Mouse (Mus musculus) adrenal gland, postnatal 36 days (tissue): Measurements from ENCODE around the gene Draxin. TPM values are rescaled to one million over a fixed set of nuclear protein-coding genes. Genes with fewer than 3 reads are reported as not detected.

Source experiments
- DNase-seq, 2 experiments: peaks; one replicate each; pipeline ENCODE4 v3.0.0; 2021; ENCODE audit warnings: mixed read lengths in 1 of 2
- total RNA-seq, 2 experiments: library from RNA; stranded (reverse); gene quantifications; 2 replicates each; pipeline ENCODE4 v1.2.3; 2021

Gene Draxin
- total RNA-seq, 2 experiments from 2014 or later = 0.10 to 0.20 TPM

- peak; percentile 87 for DNase-seq
These were observed 15.6 kb downstream of the Draxin start for GRCm38 (mm10) chr4:148114758-148115391.

- no peak for DNase-seq
These were observed 18.0 kb downstream of the Draxin start for GRCm38 (mm10) chr4:148112519-148112918.

GRCm38 (mm10) chr4:148109215-148109614, 21.3 kb downstream of the Draxin start:
- DNase-seq = no peak

- no peak for DNase-seq
These were observed 21.9 kb downstream of the Draxin start for GRCm38 (mm10) chr4:148108565-148109100.

- peak; percentile 34 to 51 for DNase-seq
These were observed 22.7 kb downstream of the Draxin start for GRCm38 (mm10) chr4:148107621-148108291.

GRCm38 (mm10) chr4:148104146-148104545, 26.4 kb downstream of the Draxin start:
- no peak for DNase-seq

GRCm38 (mm10) chr4:148101801-148102527, 28.5 kb downstream of the Draxin start:
- peak; percentile 62 to 72 for DNase-seq

- no peak for DNase-seq
These were observed 31.8 kb downstream of the Draxin start for GRCm38 (mm10) chr4:148098666-148099065.

GRCm38 (mm10) chr4:148097936-148098335, 32.6 kb downstream of the Draxin start:
- DNase-seq = no peak

GRCm38 (mm10) chr4:148095081-148095480, 35.4 kb downstream of the Draxin start:
- no peak for DNase-seq

- no peak for DNase-seq
These were observed 36.3 kb downstream of the Draxin start for GRCm38 (mm10) chr4:148094161-148094560.

GRCm38 (mm10) chr4:148092551-148093271, 37.8 kb downstream of the Draxin start:
- peak; percentile 69 to 75 for DNase-seq

- no peak for DNase-seq
These were observed 39.3 kb downstream of the Draxin start for GRCm38 (mm10) chr4:148091181-148091580.

GRCm38 (mm10) chr4:148089166-148089565, 41.3 kb downstream of the Draxin start:
- DNase-seq = no peak

GRCm38 (mm10) chr4:148087907-148088527, 42.5 kb downstream of the Draxin start, which contains the start of gene Agtrap:
TSS of gene Agtrap (minus strand) at chr4:148088031.
- DNase-seq = peak; percentile 98

GRCm38 (mm10) chr4:148087091-148087906, 43.2 kb downstream of the Draxin start:
- DNase-seq = peak; percentile 58 to 66

- DNase-seq = peak; percentile 58 to 71
These were observed 44.6 kb downstream of the Draxin start for GRCm38 (mm10) chr4:148085907-148086305.

- DNase-seq = peak; percentile 62
These were observed 45.2 kb downstream of the Draxin start for GRCm38 (mm10) chr4:148085131-148085906.

- DNase-seq = peak; percentile 56 to 63
These were observed 46.2 kb downstream of the Draxin start for GRCm38 (mm10) chr4:148084261-148084714.
